Mouse (Mus musculus) G1E (cell line): ENCODE data around the gene Pbx4. TPM values are rescaled to one million over a fixed set of nuclear protein-coding genes. Genes with fewer than 3 reads are reported as not detected.
A peak's percentile ranks its signal among the peaks of the same experiment; 100 is the strongest.

Experiments used
- ATAC-seq: 2 replicates; pipeline ENCODE4 v1.8.0; 2016; ENCODE audit warnings: mild to moderate bottlenecking; ENCODE audit not compliant: insufficient number of reproducible peaks, poor library complexity, low FRiP score, severe bottlenecking; ENCODE audit errors: extremely low read depth
- DNase-seq: peaks from one replicate; pipeline ENCODE4 v3.0.0; 2012; ENCODE audit warnings: low spot score
- H3K27me3 ChIP-seq: 2 replicates; pipeline ENCODE4 v1.6.1; 2012; ENCODE audit warnings: mild to moderate bottlenecking, low read length, inconsistent platforms; ENCODE audit not compliant: insufficient read depth
- H3K36me3 ChIP-seq: replicated peaks from 2 replicates; pipeline ENCODE3; 2012; ENCODE audit warnings: mild to moderate bottlenecking, inconsistent platforms
- H3K4me1 ChIP-seq: 2 replicates; pipeline ENCODE4 v1.6.1; 2012; ENCODE audit warnings: low read depth, low read length, inconsistent platforms, mixed read lengths; ENCODE audit not compliant: insufficient read depth
- H3K4me3 ChIP-seq: 2 replicates; pipeline ENCODE4 v1.5.1; 2012; ENCODE audit warnings: low read depth, mild to moderate bottlenecking, inconsistent platforms, low read length, moderate library complexity, mixed read lengths
- H3K9me3 ChIP-seq: replicated peaks from 2 replicates; pipeline ENCODE4 v1.6.1; 2012; ENCODE audit warnings: inconsistent platforms
- CTCF ChIP-seq: IDR thresholded peaks from 2 replicates; pipeline ENCODE4 v1.5.1; 2012; ENCODE audit warnings: low read depth, low read length, inconsistent platforms, mixed read lengths
- GATA1 ChIP-seq: IDR thresholded peaks from 2 replicates; pipeline ENCODE4 v1.6.1; 2012; ENCODE audit warnings: borderline replicate concordance, low read length, inconsistent platforms, mixed read lengths
- GATA2 ChIP-seq: IDR thresholded peaks from 2 replicates; pipeline ENCODE4 v1.6.1; 2012; ENCODE audit warnings: low read depth, low read length, inconsistent platforms, borderline replicate concordance
- POLR2AphosphoS5 ChIP-seq: IDR thresholded peaks from 2 replicates; pipeline ENCODE4 v1.6.1; 2012; ENCODE audit warnings: low read depth, low read length, inconsistent platforms; ENCODE audit not compliant: insufficient replicate concordance
- TAL1 ChIP-seq: conservative IDR thresholded peaks from 2 replicates; pipeline ENCODE4 v1.6.1; 2012; ENCODE audit warnings: low read depth, low read length, inconsistent platforms, mixed read lengths
- polyA plus RNA-seq: library from polyadenylated mRNA; stranded (reverse); fragments of >175 nt; gene quantifications from 2 replicates; pipeline ENCODE4 v1.2.3, GENCODE M21; 2012
- total RNA-seq, 2 experiments: library from RNA; stranded (forward) in 1 of 2; stranded (reverse) in 1 of 2; fragments of 200-1000 nt in 1 of 2; fragments of >200 nt in 1 of 2; fragmentation: Nextera tagmentation in 1 of 2; gene quantifications; 2 replicates each; pipeline ENCODE4 v1.2.3; 2014 to 2017

The Pbx4 gene
- total and polyA plus RNA-seq, 3 experiments, result 2.0 to 4.4 (median 2.0) TPM

- Histone ChIP-seq H3K4me3 (no peak overlapping the region; the same call in 1 of the 2 replicates), H3K9me3 (peaks cover 16% of the 10 kb centered on the region), H3K27me3 (peaks cover 5% of the 10 kb centered on the region; the same call in 1 of the 2 replicates), H3K36me3 (peaks cover 60% of the 10 kb centered on the region), H3K4me1 (peaks cover 58% of the 10 kb centered on the region)
- no peak for TF ChIP-seq CTCF
- no peak for TF ChIP-seq POLR2AphosphoS5
- TF ChIP-seq TAL1, result no peak
- no peak for TF ChIP-seq GATA1
- DNase-seq (no peak), ATAC-seq (no peak)
Observed at GRCm38 (mm10) chr8:69899876-69900275, 67.6 kb downstream of the Pbx4 start.

- H3K9me3 ChIP-seq, result peaks cover 16% of the 10 kb centered on the region
- TF ChIP-seq TAL1 (no peak), GATA1 (no peak), GATA2 (no peak), CTCF (no peak), POLR2AphosphoS5 (no peak)
- H3K27me3 ChIP-seq, result peaks cover 5% of the 10 kb centered on the region; the same call in 1 of the 2 replicates
- H3K4me1 ChIP-seq, result peaks cover 57% of the 10 kb centered on the region
- ATAC-seq (no peak), DNase-seq (peak; percentile 46)
- peaks cover 52% of the 10 kb centered on the region for H3K36me3 ChIP-seq
- peak overlapping the region; percentile 85 for H3K4me3 ChIP-seq
Observed at GRCm38 (mm10) chr8:69900895-69901451, 68.7 kb downstream of the Pbx4 start.

- Histone ChIP-seq H3K36me3 (peaks cover 52% of the 10 kb centered on the region), H3K27me3 (peaks cover 5% of the 10 kb centered on the region; the same call in 1 of the 2 replicates), H3K4me3 (peak overlapping the region; percentile 85), H3K4me1 (peaks cover 61% of the 10 kb centered on the region), H3K9me3 (peaks cover 16% of the 10 kb centered on the region)
- peak; percentile 86 for ATAC-seq
- peak; percentile 88 for DNase-seq
- no peak for TF ChIP-seq TAL1
- TF ChIP-seq GATA2, result no peak
- TF ChIP-seq GATA1, result no peak
- TF ChIP-seq CTCF, result 0 out of 2 replicates have a peak, but pooled peaks have one; percentile 42
- no peak for TF ChIP-seq POLR2AphosphoS5
Observed at GRCm38 (mm10) chr8:69901484-69902162, 69.3 kb downstream of the Pbx4 start.

GRCm38 (mm10) chr8:69902163-69903062 is 70.1 kb downstream of the Pbx4 start, which contains the start of the genes Tssk6, Ndufa13 and Yjefn3:
Gene Tssk6 (plus strand): TSS chr8:69902184.
Gene Ndufa13 (minus strand): TSS chr8:69902558.
Gene Yjefn3 (minus strand): TSS chr8:69902712.
- ATAC-seq (no peak), DNase-seq (no peak)
- H3K36me3 ChIP-seq, result peaks cover 52% of the 10 kb centered on the region
- peaks cover 56% of the 10 kb centered on the region for H3K4me1 ChIP-seq
- H3K4me3 ChIP-seq, result peak within 1 kb of the TSS; percentile 85
- no peak for TF ChIP-seq TAL1
- TF ChIP-seq GATA2, result no peak
- no peak for TF ChIP-seq POLR2AphosphoS5
- TF ChIP-seq GATA1, result no peak
- no peak for TF ChIP-seq CTCF
- peaks cover 5% of the 10 kb centered on the region; the same call in 1 of the 2 replicates for H3K27me3 ChIP-seq
- peaks cover 16% of the 10 kb centered on the region for H3K9me3 ChIP-seq

- Histone ChIP-seq H3K4me1 (peaks cover 49% of the 10 kb centered on the region), H3K36me3 (peaks cover 52% of the 10 kb centered on the region), H3K9me3 (peaks cover 16% of the 10 kb centered on the region), H3K27me3 (peaks cover 5% of the 10 kb centered on the region; the same call in 1 of the 2 replicates), H3K4me3 (peak overlapping the region; percentile 85)
- peak; percentile 74 for DNase-seq
- ATAC-seq, result no peak; the same call in 1 of the 2 replicates
- TF ChIP-seq TAL1 (no peak), GATA2 (no peak), POLR2AphosphoS5 (no peak), GATA1 (no peak), CTCF (no peak)
Observed at GRCm38 (mm10) chr8:69903063-69903542, 70.8 kb downstream of the Pbx4 start.

GRCm38 (mm10) chr8:69904096-69904495 is 71.8 kb downstream of the Pbx4 start:
- TF ChIP-seq CTCF (no peak), GATA2 (no peak), GATA1 (no peak), TAL1 (no peak), POLR2AphosphoS5 (no peak)
- peaks cover 47% of the 10 kb centered on the region for H3K4me1 ChIP-seq
- no peak for DNase-seq
- peaks cover 16% of the 10 kb centered on the region for H3K9me3 ChIP-seq
- no peak overlapping the region for H3K4me3 ChIP-seq
- no peak for ATAC-seq
- peaks cover 54% of the 10 kb centered on the region for H3K36me3 ChIP-seq
- H3K27me3 ChIP-seq, result peaks cover 5% of the 10 kb centered on the region; the same call in 1 of the 2 replicates
